Mouse (Mus musculus): ENCODE data around the gene Psen2. TPM values are rescaled to one million over a fixed set of nuclear protein-coding genes. Genes with fewer than 3 reads are reported as not detected.

Gene Psen2
- polyA plus RNA-seq, 2 experiments from 2014 or later: 130 to 142 TPM

Other genes with a start within 250 kb of the Psen2 start
- 10 to 100 TPM; 46.1 to 67.9 TPM for gene Coq8a, start 63.8 kb downstream of the Psen2 start, polyA plus RNA-seq (2017; shearing (Covaris generic))
- gene Itpkb, start 67.0 kb upstream of the Psen2 start, polyA plus RNA-seq (2017; shearing (Covaris generic)): 10 to 100 TPM; 54.6 to 56.7 TPM
- gene Stum, start 220.1 kb upstream of the Psen2 start, polyA plus RNA-seq (2017; shearing (Covaris generic)): not detected

Data from CD4-positive, CD25-positive, alpha-beta regulatory T cell, adult 4 months (primary cell).